Mouse (Mus musculus) neural tube, embryonic 11.5 days (tissue): ENCODE data around the gene Atxn1. TPM values are rescaled to one million over a fixed set of nuclear protein-coding genes. Genes with fewer than 3 reads are reported as not detected.

Experiments used
- ATAC-seq: fragments of 200-750 bp; cut with Nextera tagmentation; 2 replicates; pipeline ENCODE4 v1.8.0; 2017; ENCODE audit warnings: moderate number of reproducible peaks, mild to moderate bottlenecking, moderate TSS enrichment, moderate library complexity; ENCODE audit not compliant: insufficient read depth, low FRiP score, low TSS enrichment
- DNase-seq: peaks from one replicate; pipeline ENCODE4 v3.0.0-alpha.2; 2015; ENCODE audit warnings: low spot score
- H3K27ac ChIP-seq: fragments of 300-500 bp; sonication (generic); 2 replicates; pipeline ENCODE4 v1.5.1; 2014; ENCODE audit warnings: low read depth, mild to moderate bottlenecking, low read length
- H3K27me3 ChIP-seq: fragments of 300-500 bp; sonication (generic); 2 replicates; pipeline ENCODE4 v1.6.1; 2014; ENCODE audit warnings: mild to moderate bottlenecking, low read length, mixed read lengths; ENCODE audit not compliant: control insufficient read depth, insufficient read depth
- H3K36me3 ChIP-seq: fragments of 300-500 bp; sonication (generic); 2 replicates; pipeline ENCODE4 v1.6.1; 2014; ENCODE audit warnings: mild to moderate bottlenecking, low read length, moderate library complexity, mixed read lengths; ENCODE audit not compliant: control insufficient read depth, insufficient read depth
- H3K4me1 ChIP-seq: fragments of 300-500 bp; sonication (generic); 2 replicates; pipeline ENCODE4 v1.6.1; 2014; ENCODE audit warnings: low read length, mixed read lengths; ENCODE audit not compliant: control insufficient read depth, insufficient read depth
- H3K4me2 ChIP-seq: fragments of 300-500 bp; sonication (generic); 2 replicates; pipeline ENCODE4 v1.6.1; 2014; ENCODE audit warnings: low read depth, mild to moderate bottlenecking, moderate library complexity
- H3K4me3 ChIP-seq: fragments of 300-500 bp; sonication (generic); 2 replicates; pipeline ENCODE4 v1.5.1; 2014; ENCODE audit warnings: low read depth, low read length
- H3K9ac ChIP-seq: fragments of 300-500 bp; sonication (generic); 2 replicates; pipeline ENCODE4 v1.6.1; 2014; ENCODE audit warnings: mild to moderate bottlenecking, low read length
- H3K9me3 ChIP-seq: fragments of 300-500 bp; sonication (generic); 2 replicates; pipeline ENCODE4 v1.6.1; 2016; ENCODE audit warnings: low read length; ENCODE audit not compliant: control insufficient read depth
- WGBS: fragments of 180-500 bp; shearing (Covaris S2); extraction: QIAGEN DNeasy Blood & Tissue Kit; methylation state at CpG from one replicate; pipeline ENCODE4 v1.1.7; 2014; 5-methylcytosine and 5-hydroxymethylcytosine counted together
- polyA plus RNA-seq: library from polyadenylated mRNA; unstranded; fragments of >200 nt; fragmentation: Nextera tagmentation; extraction: Ambion mirVana; gene quantifications from 2 replicates; pipeline ENCODE4 v1.2.1, GENCODE M21; 2014

Atxn1 gene
- polyA plus RNA-seq, 1 experiment from 2014 or later = 1.1 TPM

GRCm38 (mm10) chr13:45850181-45850974 lies 114.4 kb downstream of the Atxn1 start:
- WGBS = 84% methylated on average over 5 of the region's 5 CpGs
- no peak overlapping the region for H3K27ac ChIP-seq
- no peaks in the 10 kb centered on the region for H3K9me3 ChIP-seq
- DNase-seq (no peak), ATAC-seq (no peak)
- no peak overlapping the region for H3K9ac ChIP-seq
- H3K4me3 ChIP-seq = no peak overlapping the region
- no peak overlapping the region for H3K4me2 ChIP-seq
- no peaks in the 10 kb centered on the region for H3K36me3 ChIP-seq
- no peaks in the 10 kb centered on the region for H3K27me3 ChIP-seq
- H3K4me1 ChIP-seq = no peaks in the 10 kb centered on the region

DNA sequence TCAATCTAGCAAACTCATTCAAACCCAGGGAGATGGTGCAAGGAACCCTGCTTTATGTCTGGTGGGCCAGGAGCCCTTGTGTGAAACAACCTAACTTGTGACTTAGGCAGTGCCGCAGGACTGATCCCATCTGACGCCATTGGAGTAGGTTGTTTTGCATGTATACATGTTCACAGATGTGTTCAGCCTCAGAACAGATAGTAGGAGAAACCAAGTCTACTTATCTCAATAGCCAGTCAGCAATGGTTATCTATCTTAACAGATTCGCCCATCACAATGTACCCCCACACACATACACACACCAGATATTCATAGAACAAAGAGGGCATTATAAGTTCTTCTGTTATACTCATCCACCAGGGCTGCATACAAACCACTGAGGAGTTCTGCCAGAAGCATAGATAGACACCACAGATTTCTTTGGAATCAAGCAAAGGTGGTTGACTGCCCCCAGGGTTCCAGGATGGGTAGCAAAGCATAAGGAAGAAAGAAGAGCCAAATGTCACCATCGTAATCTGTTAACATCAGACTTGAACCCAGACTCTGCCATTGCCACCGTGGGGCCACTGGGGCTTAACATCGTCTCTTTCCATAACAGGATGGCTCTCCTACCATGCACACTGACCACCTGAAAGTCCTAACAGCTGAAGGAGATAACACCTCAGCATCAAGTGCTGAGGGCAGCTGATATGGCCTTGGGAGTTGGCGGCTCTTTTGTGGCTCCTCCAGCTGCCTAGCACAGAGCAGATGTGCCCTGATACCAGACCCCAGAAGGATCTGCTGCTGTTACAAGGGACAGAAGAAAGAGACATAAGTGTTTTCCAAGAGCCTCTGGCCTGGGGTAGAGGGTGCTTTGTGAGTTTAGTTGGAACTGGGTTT lies 115.4 kb downstream of the Atxn1 start:
- no peaks in the 10 kb centered on the region for H3K27me3 ChIP-seq
- ATAC-seq = no peak
- H3K4me3 ChIP-seq = no peak overlapping the region
- no peak overlapping the region for H3K27ac ChIP-seq
- H3K4me2 ChIP-seq = no peak overlapping the region
- WGBS = 89% methylated on average over 7 of the region's 7 CpGs
- H3K9me3 ChIP-seq = no peaks in the 10 kb centered on the region
- no peaks in the 10 kb centered on the region for H3K36me3 ChIP-seq
- no peaks in the 10 kb centered on the region for H3K4me1 ChIP-seq
- no peak overlapping the region for H3K9ac ChIP-seq
- no peak for DNase-seq

- Histone ChIP-seq H3K4me3 (no peak overlapping the region), H3K27me3 (no peaks in the 10 kb centered on the region), H3K9me3 (no peaks in the 10 kb centered on the region), H3K9ac (no peak overlapping the region), H3K36me3 (no peaks in the 10 kb centered on the region), H3K4me1 (no peaks in the 10 kb centered on the region), H3K4me2 (no peak overlapping the region), H3K27ac (no peak overlapping the region)
- DNase-seq (no peak), ATAC-seq (no peak)
- 82% methylated on average over 5 of the region's 5 CpGs for WGBS
These were observed 122.2 kb downstream of the Atxn1 start for GRCm38 (mm10) chr13:45842511-45843055.

DNA sequence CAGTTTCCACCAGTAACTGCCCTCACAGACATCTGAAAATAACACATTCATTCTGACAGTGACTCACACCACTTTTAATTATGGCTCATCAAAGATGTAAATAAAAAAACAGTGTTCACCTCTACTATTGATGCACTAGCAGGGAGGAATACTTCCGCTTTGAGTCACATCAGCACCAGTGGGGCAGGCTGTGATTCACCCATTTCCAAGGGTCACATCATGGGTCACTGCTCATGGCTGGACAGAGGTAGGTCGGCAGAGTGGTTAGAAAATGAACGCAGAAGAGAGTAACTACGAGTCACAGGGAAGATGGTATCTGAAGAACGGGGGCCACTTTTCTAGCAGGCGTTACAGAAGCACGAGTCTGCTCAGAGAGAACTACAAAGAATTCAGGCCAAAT lies 124.9 kb downstream of the Atxn1 start:
- ATAC-seq (no peak), DNase-seq (no peak)
- Histone ChIP-seq H3K9ac (no peak overlapping the region), H3K4me3 (no peak overlapping the region), H3K4me2 (no peak overlapping the region), H3K9me3 (no peaks in the 10 kb centered on the region), H3K4me1 (no peaks in the 10 kb centered on the region), H3K36me3 (no peaks in the 10 kb centered on the region), H3K27me3 (no peaks in the 10 kb centered on the region), H3K27ac (no peak overlapping the region)
- 81% methylated on average over 7 of the region's 7 CpGs for whole genome bisulfite sequencing

DNA sequence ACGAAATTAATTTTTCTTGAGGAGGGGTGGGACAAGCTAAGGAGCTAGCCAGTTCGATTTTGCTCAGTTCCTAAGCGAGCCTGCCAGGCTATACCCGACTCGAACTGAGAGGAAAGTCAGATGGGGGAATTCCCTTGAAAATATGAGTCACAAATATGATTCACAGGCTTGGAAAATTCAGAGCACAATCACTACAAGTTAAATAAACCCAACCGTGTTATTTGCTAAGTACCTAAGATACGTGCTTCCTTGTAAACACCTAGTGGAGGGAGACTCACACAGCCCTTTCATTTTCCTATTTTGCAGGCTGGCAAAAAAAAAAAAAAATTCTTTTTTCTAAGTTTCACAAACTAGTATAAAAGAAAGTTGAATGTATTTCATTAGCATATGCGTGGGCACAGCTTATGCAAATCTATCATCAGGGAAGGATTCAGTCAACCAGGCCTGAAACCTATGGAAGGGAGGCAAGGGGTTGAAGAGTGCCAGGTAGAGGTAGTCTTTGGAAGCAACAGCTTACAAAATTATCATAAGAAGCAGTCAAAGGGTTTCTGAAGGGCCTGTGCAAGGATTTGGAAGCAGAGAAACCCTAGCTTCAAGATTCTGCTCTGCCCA lies 127.1 kb downstream of the Atxn1 start:
- Histone ChIP-seq H3K27ac (no peak overlapping the region), H3K4me2 (no peak overlapping the region), H3K27me3 (no peaks in the 10 kb centered on the region), H3K4me1 (no peaks in the 10 kb centered on the region), H3K9ac (no peak overlapping the region), H3K9me3 (no peaks in the 10 kb centered on the region), H3K4me3 (no peak overlapping the region), H3K36me3 (no peaks in the 10 kb centered on the region)
- no peak for ATAC-seq
- WGBS = 89% methylated on average over 8 of the region's 8 CpGs
- no peak for DNase-seq

- H3K4me2 ChIP-seq = no peak overlapping the region
- no peaks in the 10 kb centered on the region for H3K36me3 ChIP-seq
- no peak overlapping the region for H3K4me3 ChIP-seq
- no peaks in the 10 kb centered on the region for H3K9me3 ChIP-seq
- 92% methylated on average over 15 of the region's 15 CpGs for WGBS
- DNase-seq (no peak), ATAC-seq (no peak)
- H3K9ac ChIP-seq = no peak overlapping the region
- no peaks in the 10 kb centered on the region for H3K27me3 ChIP-seq
- H3K27ac ChIP-seq = no peak overlapping the region
- H3K4me1 ChIP-seq = no peaks in the 10 kb centered on the region
These were observed 128.3 kb downstream of the Atxn1 start for GRCm38 (mm10) chr13:45836377-45837054.

DNA sequence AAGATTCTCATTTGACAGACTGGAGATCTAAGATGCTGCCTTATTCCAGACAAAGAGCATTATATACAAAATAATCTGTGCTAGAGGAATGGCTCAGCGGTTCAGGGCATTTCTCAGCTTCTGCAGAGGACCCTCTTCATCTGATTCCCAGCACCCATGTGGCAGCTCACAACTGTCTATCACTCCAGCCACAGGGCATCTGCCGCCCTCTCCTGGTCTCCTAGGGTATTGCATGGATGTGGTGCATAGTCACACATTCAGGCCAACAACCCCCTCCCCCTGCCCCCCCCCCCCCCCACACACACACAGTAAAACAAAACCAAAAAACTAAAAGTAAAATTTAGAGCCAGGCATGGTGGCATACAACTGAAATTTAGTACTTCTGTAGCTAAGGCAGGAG lies 130.5 kb downstream of the Atxn1 start:
- no peak overlapping the region for H3K4me2 ChIP-seq
- no peaks in the 10 kb centered on the region for H3K9me3 ChIP-seq
- no peaks in the 10 kb centered on the region for H3K36me3 ChIP-seq
- H3K27me3 ChIP-seq = no peaks in the 10 kb centered on the region
- 81% methylated on average over 2 of the region's 2 CpGs for WGBS
- H3K9ac ChIP-seq = no peak overlapping the region
- no peak for ATAC-seq
- DNase-seq = no peak
- no peaks in the 10 kb centered on the region for H3K4me1 ChIP-seq
- H3K27ac ChIP-seq = no peak overlapping the region
- no peak overlapping the region for H3K4me3 ChIP-seq

DNA sequence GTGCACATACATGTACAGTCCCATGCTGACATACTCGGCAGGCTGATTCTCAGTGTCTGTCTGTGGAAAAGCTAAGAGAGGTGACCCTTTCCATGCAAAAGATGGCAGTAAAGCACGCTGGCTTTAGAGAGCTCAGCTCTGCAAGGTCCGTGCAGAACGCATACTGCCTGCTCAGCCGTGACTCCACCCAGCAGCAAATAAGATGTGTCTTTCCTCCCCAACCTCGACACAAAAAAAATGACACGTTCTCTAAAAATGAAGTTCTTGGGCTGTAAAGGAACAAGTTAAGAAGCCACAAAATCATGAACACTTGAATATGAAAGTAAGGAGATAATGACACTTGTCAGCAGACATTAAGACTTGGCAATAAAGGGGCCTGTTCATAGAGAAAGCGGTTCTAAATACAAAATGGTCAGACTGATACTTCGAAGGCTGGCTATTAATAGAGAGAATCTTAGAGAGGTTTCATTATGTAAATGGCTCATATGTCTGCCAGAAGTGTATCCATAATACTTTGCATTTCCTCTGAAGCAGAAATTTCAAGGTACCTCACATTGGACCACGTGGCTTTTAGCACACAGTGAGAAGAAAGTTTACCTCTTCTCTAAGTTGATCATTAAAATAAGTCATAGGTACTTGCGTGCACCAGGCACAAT lies 132.0 kb downstream of the Atxn1 start:
- no peaks in the 10 kb centered on the region for H3K36me3 ChIP-seq
- no peaks in the 10 kb centered on the region for H3K9me3 ChIP-seq
- H3K27ac ChIP-seq = no peak overlapping the region
- ATAC-seq = no peak
- DNase-seq = no peak
- 88% methylated on average over 11 of the region's 11 CpGs for WGBS
- no peaks in the 10 kb centered on the region for H3K4me1 ChIP-seq
- no peak overlapping the region for H3K9ac ChIP-seq
- H3K27me3 ChIP-seq = no peaks in the 10 kb centered on the region
- no peak overlapping the region for H3K4me3 ChIP-seq
- H3K4me2 ChIP-seq = no peak overlapping the region
